20 mouse cellular contexts compared by ENCODE assay signal in the genomic region with DNA sequence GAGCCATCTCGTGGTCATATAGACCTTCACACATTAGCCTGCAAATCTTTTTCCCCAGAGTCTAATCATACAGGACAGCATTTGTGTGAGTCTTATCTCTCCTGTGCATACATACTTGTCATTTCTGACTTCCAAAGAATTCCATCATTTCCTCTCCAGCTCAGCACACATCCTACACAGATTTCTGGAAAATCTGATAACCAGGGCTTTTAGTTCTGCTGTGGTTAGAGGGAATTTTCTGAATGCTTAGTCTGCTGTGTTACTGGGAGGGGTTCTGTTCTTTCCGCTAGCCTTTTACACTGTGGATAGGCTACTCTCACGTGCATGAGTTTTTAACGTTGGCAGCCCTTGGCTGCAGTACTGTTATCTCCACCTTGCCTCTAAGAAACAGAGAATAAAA.
DNase-seq lines count a peak whose midpoint lies in the region; ATAC-seq and TF ChIP-seq lines count a peak whose summit lies in the region.
"Had no signal": no experiment of that assay in that cellular context is flagged by ENCODE, and none has a peak within 500 bp of the region (broad histone marks: within the 10 kb centered on the region; RNA-seq: fewer than 3 reads in every experiment).

No protein-coding gene starts in this region.

- 34% methylated on average over 4 of the region's 4 CpGs for WGBS in heart, embryonic 10.5 days
- WGBS in heart, embryonic 16.5 days, result 18% methylated on average over 4 of the region's 4 CpGs
- WGBS in heart, adult 2 months, result 30% methylated on average over 4 of the region's 4 CpGs
- 21% methylated on average over 4 of the region's 4 CpGs for WGBS in lung, embryonic 16.5 days

- H3K9me3 ChIP-seq in heart, embryonic 10.5 days, result no peaks in the 10 kb centered on the region
- no peaks in the 10 kb centered on the region for H3K9me3 ChIP-seq in heart, embryonic 16.5 days (replicated peaks; ENCODE audit: control insufficient read depth, low read length)
- H3K9me3 ChIP-seq in lung, embryonic 16.5 days (ENCODE audit: control insufficient read depth, low read length), result no peaks in the 10 kb centered on the region
- H3K9me3 ChIP-seq: embryonic facial prominence, embryonic 15.5 days; forebrain, embryonic 15.5 days; hindbrain, embryonic 15.5 days had no signal

- peak; percentile 35 for DNase-seq in heart, embryonic 10.5 days (ENCODE audit: low spot score)
- DNase-seq in heart, postnatal 4 days, result no peak
- DNase-seq in heart, adult 2 months, result no peak
- DNase-seq in lung, postnatal 25 days (ENCODE audit: low spot score), result no peak
- no peak for DNase-seq in adrenal gland, adult (ENCODE audit: inconsistent age in 2 of 2, low spot score in 1 of 2)
- DNase-seq: adrenal gland, postnatal 14 days; cerebellum, adult 11-12 months; cerebellum, adult 9-10 months; cerebellum, postnatal 25 days; gastrocnemius, postnatal 36 days; heart, adult 11 months; kidney, adult 2 months had no signal

- no peak for TF ChIP-seq CTCF in heart, adult 2 months (IDR thresholded peaks at IDR 0.05)
- TF ChIP-seq CTCF in embryonic fibroblast, embryonic 13.5 days (IDR thresholded peaks at IDR 0.05; ENCODE audit: borderline replicate concordance, insufficient read depth, low read length), result no peak

- no peaks in the 10 kb centered on the region for H3K27me3 ChIP-seq in heart, embryonic 10.5 days (ENCODE audit: insufficient read depth, poor library complexity, severe bottlenecking)
- H3K27me3 ChIP-seq in heart, embryonic 16.5 days (ENCODE audit: control insufficient read depth, insufficient read depth, low read length), result no peaks in the 10 kb centered on the region
- H3K27me3 ChIP-seq in heart, adult 2 months (ENCODE audit: control insufficient read depth, insufficient read depth, low read length), result no peaks in the 10 kb centered on the region
- no peaks in the 10 kb centered on the region for H3K27me3 ChIP-seq in lung, embryonic 16.5 days (ENCODE audit: control insufficient read depth, insufficient read depth, low read depth, low read length)
- H3K27me3 ChIP-seq: CH12.LX; embryonic facial prominence, embryonic 15.5 days; forebrain, embryonic 15.5 days; hindbrain, embryonic 15.5 days had no signal

- H3K27ac ChIP-seq in heart, embryonic 10.5 days, result no peak overlapping the region
- peak overlapping the region; percentile 35 for H3K27ac ChIP-seq in heart, embryonic 16.5 days (ENCODE audit: low read length)
- H3K27ac ChIP-seq in heart, adult 2 months, result no peak overlapping the region
- no peak overlapping the region for H3K27ac ChIP-seq in lung, embryonic 16.5 days (ENCODE audit: low read length)
- peak overlapping the region; percentile 89 for H3K27ac ChIP-seq in embryonic fibroblast, embryonic 13.5 days (ENCODE audit: insufficient read depth, low read length)
- H3K27ac ChIP-seq: embryonic facial prominence, embryonic 15.5 days; forebrain, embryonic 15.5 days; hindbrain, embryonic 15.5 days had no signal

- H3K4me1 ChIP-seq in heart, embryonic 10.5 days, result peaks cover 8% of the 10 kb centered on the region; the same call in 1 of the 2 replicates
- H3K4me1 ChIP-seq in heart, embryonic 16.5 days (ENCODE audit: control insufficient read depth, insufficient read depth, low read length), result peaks cover 6% of the 10 kb centered on the region
- no peaks in the 10 kb centered on the region for H3K4me1 ChIP-seq in heart, adult 2 months (ENCODE audit: control insufficient read depth, insufficient read depth, low read length)
- no peaks in the 10 kb centered on the region for H3K4me1 ChIP-seq in lung, embryonic 16.5 days (replicated peaks; ENCODE audit: control insufficient read depth, insufficient read depth, low read length)
- peaks cover 9% of the 10 kb centered on the region; the same call in 1 of the 2 replicates for H3K4me1 ChIP-seq in embryonic fibroblast, embryonic 13.5 days (ENCODE audit: control insufficient read depth, insufficient read depth, low read length)
- H3K4me1 ChIP-seq: forebrain, embryonic 15.5 days; hindbrain, embryonic 15.5 days had no signal

- no peak for TF ChIP-seq POLR2A in heart, adult 2 months (IDR thresholded peaks at IDR 0.05; ENCODE audit: insufficient read depth, low read depth, low read length)
- no peak for TF ChIP-seq POLR2A in embryonic fibroblast, embryonic 13.5 days (IDR thresholded peaks at IDR 0.05; ENCODE audit: low read depth, low read length)

- H3K79me2 ChIP-seq in heart, adult 2 months (replicated peaks; ENCODE audit: control insufficient read depth, insufficient read depth, low read length), result no peaks in the 10 kb centered on the region

- H3K4me2 ChIP-seq in heart, embryonic 16.5 days (ENCODE audit: low read depth, low read length), result no peak overlapping the region
- H3K4me2 ChIP-seq in lung, embryonic 16.5 days (ENCODE audit: low read depth, low read length), result no peak overlapping the region
- H3K4me2 ChIP-seq: embryonic facial prominence, embryonic 15.5 days; forebrain, embryonic 15.5 days; hindbrain, embryonic 15.5 days had no signal

- no peak overlapping the region for H3K9ac ChIP-seq in heart, embryonic 16.5 days (ENCODE audit: low read length)
- H3K9ac ChIP-seq in heart, adult 2 months (ENCODE audit: low read depth, low read length), result no peak overlapping the region
- H3K9ac ChIP-seq in lung, embryonic 16.5 days (ENCODE audit: low read length), result no peak overlapping the region
- H3K9ac ChIP-seq: embryonic facial prominence, embryonic 15.5 days; forebrain, embryonic 15.5 days; hindbrain, embryonic 15.5 days had no signal

- ATAC-seq in heart, embryonic 16.5 days (replicated peaks; ENCODE audit: extremely low read depth, insufficient read depth, low FRiP score), result peak; percentile 69; the same call in 1 of the 2 replicates
- ATAC-seq in lung, embryonic 16.5 days (ENCODE audit: low read depth), result 0 out of 2 replicates have a peak, but pooled peaks have one; percentile 15
- ATAC-seq: forebrain, embryonic 15.5 days; intestine, embryonic 16.5 days had no signal

- H3K36me3 ChIP-seq in heart, embryonic 10.5 days, result no peaks in the 10 kb centered on the region
- no peaks in the 10 kb centered on the region for H3K36me3 ChIP-seq in heart, embryonic 16.5 days (ENCODE audit: control insufficient read depth, insufficient read depth)
- no peaks in the 10 kb centered on the region for H3K36me3 ChIP-seq in heart, adult 2 months (ENCODE audit: control insufficient read depth, insufficient read depth, low read length)
- no peaks in the 10 kb centered on the region for H3K36me3 ChIP-seq in lung, embryonic 16.5 days (ENCODE audit: control insufficient read depth, insufficient read depth, low read length)
- H3K36me3 ChIP-seq: embryonic facial prominence, embryonic 15.5 days; forebrain, embryonic 15.5 days had no signal

- H3K4me3 ChIP-seq in heart, embryonic 10.5 days, result no peak overlapping the region
- no peak overlapping the region for H3K4me3 ChIP-seq in heart, embryonic 16.5 days (ENCODE audit: low read length)
- H3K4me3 ChIP-seq in heart, adult 2 months, result no peak overlapping the region
- H3K4me3 ChIP-seq in lung, embryonic 16.5 days (ENCODE audit: low read length), result no peak overlapping the region
- H3K4me3 ChIP-seq in embryonic fibroblast, embryonic 13.5 days (ENCODE audit: insufficient read depth, low read length), result no peak overlapping the region
- H3K4me3 ChIP-seq: embryonic facial prominence, embryonic 15.5 days; forebrain, embryonic 15.5 days; hindbrain, embryonic 15.5 days had no signal

- TF ChIP-seq EP300 in heart, adult 2 months (IDR thresholded peaks at IDR 0.05; ENCODE audit: insufficient read depth, low read depth, low read length), result no peak

- intact Hi-C loops in heart, adult 2 months (cut with DNase I), result no loop called here

Comparison
In these comparisons a context has a peak if more than half of its experiments do, and no peak if none do; other contexts are left out.
1. H3K27ac ChIP-seq: peak in heart, embryonic 16.5 days (single experiment) and embryonic fibroblast, embryonic 13.5 days (single experiment); none in heart, embryonic 10.5 days (single experiment), heart, adult 2 months (single experiment) and lung, embryonic 16.5 days (single experiment).